Mouse (Mus musculus) intestine, embryonic 16.5 days (tissue): ENCODE results near the gene Ebf3. TPM values are rescaled to one million over a fixed set of nuclear protein-coding genes. Genes with fewer than 3 reads are reported as not detected.

ENCODE experiments used
- ATAC-seq: fragments of 200-750 bp; cut with Nextera tagmentation; 2 replicates; pipeline ENCODE4 v1.8.0; 2017; ENCODE audit warnings: moderate TSS enrichment, moderate library complexity
- H3K27ac ChIP-seq: fragments of 300-500 bp; sonication (generic); 2 replicates; pipeline ENCODE4 v1.5.1; 2014; ENCODE audit warnings: mild to moderate bottlenecking, low read length
- H3K27me3 ChIP-seq: fragments of 300-500 bp; sonication (generic); replicated peaks from 2 replicates; pipeline ENCODE4 v1.6.1; 2014; ENCODE audit warnings: low read length, control low read depth, mixed read lengths; ENCODE audit not compliant: control insufficient read depth, insufficient read depth
- H3K36me3 ChIP-seq: fragments of 300-500 bp; sonication (generic); 2 replicates; pipeline ENCODE4 v1.6.1; 2014; ENCODE audit warnings: low read length, control low read depth; ENCODE audit not compliant: control insufficient read depth, insufficient read depth
- H3K4me1 ChIP-seq: fragments of 300-500 bp; sonication (generic); 2 replicates; pipeline ENCODE4 v1.6.1; 2014; ENCODE audit warnings: low read length, control low read depth, mixed read lengths; ENCODE audit not compliant: control insufficient read depth, insufficient read depth
- H3K4me2 ChIP-seq: fragments of 300-500 bp; sonication (generic); 2 replicates; pipeline ENCODE4 v1.6.1; 2014; ENCODE audit warnings: low read depth, low read length, control low read depth
- H3K4me3 ChIP-seq: fragments of 300-500 bp; sonication (generic); 2 replicates; pipeline ENCODE4 v1.5.1; 2014; ENCODE audit warnings: mild to moderate bottlenecking, low read length
- H3K9ac ChIP-seq: fragments of 300-500 bp; sonication (generic); 2 replicates; pipeline ENCODE4 v1.6.1; 2014; ENCODE audit warnings: low read depth, low read length
- H3K9me3 ChIP-seq: fragments of 300-500 bp; sonication (generic); 2 replicates; pipeline ENCODE4 v1.6.1; 2016; ENCODE audit warnings: low read length, control low read depth; ENCODE audit not compliant: control insufficient read depth
- WGBS: fragments of 180-500 bp; shearing (Covaris S2); extraction: QIAGEN DNeasy Blood & Tissue Kit; methylation state at CpG from one replicate; pipeline ENCODE4 v1.1.7; 2014; 5-methylcytosine and 5-hydroxymethylcytosine counted together
- polyA plus RNA-seq: library from polyadenylated mRNA; unstranded; fragments of >200 nt; fragmentation: Nextera tagmentation; extraction: Ambion mirVana; gene quantifications from 2 replicates; pipeline ENCODE4 v1.2.1, GENCODE M21; 2015

The Ebf3 gene
- polyA plus RNA-seq, 1 experiment from 2014 or later = 0.43 TPM

GRCm38 (mm10) chr7:137297594-137298381, 16.5 kb downstream of the Ebf3 start:
- ATAC-seq = no peak

DNA sequence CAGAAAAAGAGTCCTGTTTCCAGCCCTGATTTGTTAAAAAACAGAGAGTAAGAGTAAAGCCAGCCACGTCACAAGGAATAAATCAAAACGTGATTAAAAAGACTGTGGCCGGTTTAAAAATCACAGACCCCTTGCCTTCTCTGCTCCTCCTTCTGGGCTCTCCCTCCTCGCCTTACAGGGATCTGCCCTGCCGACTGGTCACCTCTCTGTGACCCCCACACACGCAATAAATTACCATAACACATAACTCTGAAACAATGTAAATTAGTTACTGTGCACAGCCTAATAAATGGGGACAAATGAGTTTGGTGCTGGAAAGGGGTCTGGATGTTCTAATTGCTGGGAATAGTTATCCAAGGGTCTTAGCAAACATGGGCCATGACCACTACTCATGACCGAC, 17.1 kb downstream of the Ebf3 start:
- Histone ChIP-seq H3K27me3 (peaks cover 33% of the 10 kb centered on the region), H3K9me3 (no peaks in the 10 kb centered on the region), H3K36me3 (no peaks in the 10 kb centered on the region), H3K9ac (no peak overlapping the region), H3K4me2 (no peak overlapping the region), H3K27ac (no peak overlapping the region), H3K4me1 (peaks cover 10% of the 10 kb centered on the region; the same call in 1 of the 2 replicates), H3K4me3 (no peak overlapping the region)
- ATAC-seq = no peak
- WGBS = 54% methylated on average over 7 of the region's 7 CpGs

More at GRCm38 (mm10) chr7:137297594-137298381, 16.5 kb downstream of the Ebf3 start:
- Histone ChIP-seq H3K9ac (no peak overlapping the region), H3K9me3 (no peaks in the 10 kb centered on the region), H3K27me3 (peaks cover 33% of the 10 kb centered on the region), H3K4me3 (no peak overlapping the region), H3K36me3 (no peaks in the 10 kb centered on the region), H3K4me1 (peaks cover 10% of the 10 kb centered on the region; the same call in 1 of the 2 replicates), H3K27ac (no peak overlapping the region), H3K4me2 (no peak overlapping the region)
- WGBS = 63% methylated on average over 24 of the region's 24 CpGs

DNA sequence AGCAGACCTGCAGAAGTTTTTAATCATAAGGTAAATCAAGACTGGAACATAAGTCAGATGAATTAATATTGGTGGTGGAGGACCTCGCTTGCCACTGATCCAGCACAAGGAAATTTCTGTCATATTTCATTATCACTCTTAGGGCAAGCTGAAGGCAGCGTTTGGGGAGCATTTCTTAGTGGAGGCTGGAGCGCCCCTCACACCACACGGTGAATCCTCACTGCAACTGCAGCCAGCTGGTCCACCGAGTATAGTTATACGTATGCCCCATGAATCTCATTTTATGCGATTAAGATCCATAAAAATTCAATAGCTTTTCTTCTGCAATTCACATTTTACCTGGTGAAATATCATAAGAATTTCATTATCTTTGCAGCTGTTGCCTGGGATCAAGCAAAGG, 18.6 kb downstream of the Ebf3 start:
- Histone ChIP-seq H3K4me2 (no peak overlapping the region), H3K9ac (no peak overlapping the region), H3K27me3 (peaks cover 23% of the 10 kb centered on the region), H3K4me1 (no peaks in the 10 kb centered on the region), H3K4me3 (no peak overlapping the region), H3K9me3 (no peaks in the 10 kb centered on the region), H3K27ac (no peak overlapping the region), H3K36me3 (no peaks in the 10 kb centered on the region)
- ATAC-seq = no peak
- WGBS = 72% methylated on average over 7 of the region's 7 CpGs

GRCm38 (mm10) chr7:137294446-137294845, 19.8 kb downstream of the Ebf3 start:
- H3K4me1 ChIP-seq = no peaks in the 10 kb centered on the region
- peaks cover 14% of the 10 kb centered on the region; the same call in 1 of the 2 replicates for H3K27me3 ChIP-seq
- H3K4me2 ChIP-seq = no peak overlapping the region
- no peak overlapping the region for H3K4me3 ChIP-seq
- 76% methylated on average over 7 of the region's 7 CpGs for WGBS
- no peak for ATAC-seq
- no peak overlapping the region for H3K27ac ChIP-seq
- no peaks in the 10 kb centered on the region for H3K9me3 ChIP-seq
- no peaks in the 10 kb centered on the region for H3K36me3 ChIP-seq
- H3K9ac ChIP-seq = no peak overlapping the region

DNA sequence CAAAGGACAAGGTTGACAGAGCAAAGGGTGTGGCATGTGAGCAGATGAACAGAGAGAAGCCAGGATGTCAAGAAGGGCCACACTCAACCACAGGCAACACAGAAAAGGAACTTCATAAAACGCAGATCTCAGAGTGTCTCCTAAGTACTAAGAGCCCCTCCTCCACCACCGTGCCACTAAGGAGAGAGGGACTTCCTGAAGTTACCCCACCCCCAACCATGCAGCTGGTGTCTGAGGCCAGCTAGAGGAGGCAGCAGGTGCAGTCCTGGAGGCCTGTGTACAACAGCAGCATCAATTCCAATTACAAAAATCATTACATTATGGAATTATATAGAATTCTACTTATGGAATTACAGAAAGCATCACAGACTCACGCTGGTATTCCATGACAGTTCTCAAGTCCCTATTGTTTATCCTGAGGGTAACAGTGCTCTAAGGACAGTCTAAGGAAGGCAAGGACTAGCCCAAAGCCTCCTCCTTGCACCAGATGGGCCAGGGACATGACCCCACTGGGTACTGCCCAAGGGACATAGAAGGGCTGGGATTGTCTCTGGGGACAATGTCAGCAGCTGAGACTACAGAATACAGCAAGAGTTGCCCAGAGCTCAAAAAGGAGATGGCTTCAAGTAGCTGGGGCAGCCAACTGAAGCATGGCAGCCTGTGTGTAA, 24.8 kb downstream of the Ebf3 start:
- H3K4me2 ChIP-seq = no peak overlapping the region
- WGBS = 46% methylated on average over 3 of the region's 3 CpGs
- no peak for ATAC-seq
- no peak overlapping the region for H3K9ac ChIP-seq
- no peaks in the 10 kb centered on the region for H3K36me3 ChIP-seq
- no peaks in the 10 kb centered on the region for H3K4me1 ChIP-seq
- no peaks in the 10 kb centered on the region for H3K9me3 ChIP-seq
- H3K27me3 ChIP-seq = no peaks in the 10 kb centered on the region
- no peak overlapping the region for H3K4me3 ChIP-seq
- H3K27ac ChIP-seq = no peak overlapping the region

DNA sequence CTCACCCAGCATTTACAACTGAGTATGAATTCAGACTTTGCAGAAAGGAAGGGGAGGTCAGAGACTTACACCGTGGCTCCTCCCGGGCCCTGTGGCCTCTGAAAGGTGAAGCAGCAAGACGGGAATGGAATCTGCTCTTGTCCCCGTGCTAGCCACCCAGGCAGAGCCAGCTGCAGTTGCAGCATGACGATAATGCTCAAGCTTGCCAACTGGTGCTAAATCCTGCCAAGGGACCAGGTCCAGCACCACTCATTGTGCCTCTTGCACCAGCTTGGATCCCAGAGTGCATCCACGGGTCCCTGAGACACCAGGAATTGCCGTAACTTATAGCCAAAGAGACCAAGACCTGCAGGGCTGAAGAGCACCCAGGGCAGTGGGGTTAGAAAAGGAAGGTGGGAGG, 36.1 kb downstream of the Ebf3 start:
- no peaks in the 10 kb centered on the region for H3K36me3 ChIP-seq

GRCm38 (mm10) chr7:137277713-137278112, 36.5 kb downstream of the Ebf3 start:
- H3K4me3 ChIP-seq = no peak overlapping the region
- no peak overlapping the region for H3K4me2 ChIP-seq
- no peak overlapping the region for H3K9ac ChIP-seq
- H3K36me3 ChIP-seq = no peaks in the 10 kb centered on the region
- no peaks in the 10 kb centered on the region for H3K9me3 ChIP-seq
- no peak for ATAC-seq
- WGBS = 89% methylated on average over 5 of the region's 5 CpGs
- no peaks in the 10 kb centered on the region for H3K4me1 ChIP-seq
- no peak overlapping the region for H3K27ac ChIP-seq
- no peaks in the 10 kb centered on the region for H3K27me3 ChIP-seq

More for the DNA sequence above, 36.1 kb downstream of the Ebf3 start:
- WGBS = 83% methylated on average over 7 of the region's 7 CpGs
- Histone ChIP-seq H3K27me3 (no peaks in the 10 kb centered on the region), H3K4me3 (no peak overlapping the region), H3K9me3 (no peaks in the 10 kb centered on the region), H3K4me2 (no peak overlapping the region), H3K9ac (no peak overlapping the region), H3K4me1 (no peaks in the 10 kb centered on the region), H3K27ac (no peak overlapping the region)
- no peak for ATAC-seq

GRCm38 (mm10) chr7:137272252-137272651, 42.0 kb downstream of the Ebf3 start:
- Histone ChIP-seq H3K4me1 (no peaks in the 10 kb centered on the region), H3K9me3 (no peaks in the 10 kb centered on the region), H3K27me3 (no peaks in the 10 kb centered on the region), H3K4me2 (no peak overlapping the region), H3K9ac (no peak overlapping the region), H3K36me3 (no peaks in the 10 kb centered on the region), H3K27ac (no peak overlapping the region), H3K4me3 (no peak overlapping the region)
- no peak for ATAC-seq
- 78% methylated on average over 10 of the region's 10 CpGs for WGBS

- H3K27ac ChIP-seq = no peak overlapping the region
- no peaks in the 10 kb centered on the region for H3K27me3 ChIP-seq
- no peak overlapping the region for H3K4me3 ChIP-seq
- no peak overlapping the region for H3K9ac ChIP-seq
- whole genome bisulfite sequencing = 80% methylated on average over 8 of the region's 8 CpGs
- H3K4me2 ChIP-seq = no peak overlapping the region
- H3K36me3 ChIP-seq = no peaks in the 10 kb centered on the region
- no peak for ATAC-seq
- no peaks in the 10 kb centered on the region for H3K9me3 ChIP-seq
- no peaks in the 10 kb centered on the region for H3K4me1 ChIP-seq
Measured at GRCm38 (mm10) chr7:137268452-137269155, 45.6 kb downstream of the Ebf3 start.
